Mouse (Mus musculus) gastrocnemius, adult 8-10 months (tissue): ENCODE measurements around the gene Arhgdig. TPM values are rescaled to one million over a fixed set of nuclear protein-coding genes. Genes with fewer than 3 reads are reported as not detected.

Experiments used
- DNase-seq, 2 experiments: peaks; one replicate each; pipeline ENCODE4 v3.0.0; 2022; ENCODE audit warnings: low spot score in 2 of 2
- total RNA-seq, 4 experiments: library from RNA; stranded (reverse); gene quantifications; 2 replicates each; pipeline ENCODE4 v1.2.4; 2022

Gene Arhgdig
- under 1 TPM; 0.48 to 0.97 (median 0.70) TPM for total RNA-seq

GRCm38 (mm10) chr17:26207686-26208085 lies at the start of gene Arhgdig:
Gene Arhgdig (minus strand): TSS chr17:26207786.
- no peak for DNase-seq

GRCm38 (mm10) chr17:26255313-26255712 lies 47.7 kb upstream of the Arhgdig start:
- no peak for DNase-seq

DNA sequence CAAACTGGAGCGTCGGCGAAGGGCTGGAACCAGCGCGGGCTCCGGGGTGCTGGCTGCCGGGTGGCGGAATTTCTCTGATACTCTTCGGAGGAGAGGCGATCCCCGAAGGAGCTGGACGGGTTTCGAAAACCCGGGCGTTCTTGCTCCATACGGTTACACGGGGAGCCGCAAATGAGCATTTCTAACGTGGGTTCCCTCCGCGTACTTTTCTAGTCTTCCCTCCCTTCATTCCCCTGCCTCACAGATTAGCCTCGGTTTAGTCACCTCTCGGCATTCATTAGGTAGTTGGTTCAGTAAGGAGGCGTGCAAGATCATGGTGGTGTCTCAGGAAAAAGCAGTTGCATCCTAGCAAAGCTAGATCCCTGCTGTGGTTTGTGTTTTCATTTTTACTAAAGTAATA lies 45.8 kb upstream of the Arhgdig start:
- DNase-seq, result no peak

- peak; percentile 89 to 90 for DNase-seq
These were observed 45.1 kb upstream of the Arhgdig start, which contains the start of gene Luc7l for GRCm38 (mm10) chr17:26252539-26253251. Gene Luc7l (plus strand): TSS chr17:26252896.

DNA sequence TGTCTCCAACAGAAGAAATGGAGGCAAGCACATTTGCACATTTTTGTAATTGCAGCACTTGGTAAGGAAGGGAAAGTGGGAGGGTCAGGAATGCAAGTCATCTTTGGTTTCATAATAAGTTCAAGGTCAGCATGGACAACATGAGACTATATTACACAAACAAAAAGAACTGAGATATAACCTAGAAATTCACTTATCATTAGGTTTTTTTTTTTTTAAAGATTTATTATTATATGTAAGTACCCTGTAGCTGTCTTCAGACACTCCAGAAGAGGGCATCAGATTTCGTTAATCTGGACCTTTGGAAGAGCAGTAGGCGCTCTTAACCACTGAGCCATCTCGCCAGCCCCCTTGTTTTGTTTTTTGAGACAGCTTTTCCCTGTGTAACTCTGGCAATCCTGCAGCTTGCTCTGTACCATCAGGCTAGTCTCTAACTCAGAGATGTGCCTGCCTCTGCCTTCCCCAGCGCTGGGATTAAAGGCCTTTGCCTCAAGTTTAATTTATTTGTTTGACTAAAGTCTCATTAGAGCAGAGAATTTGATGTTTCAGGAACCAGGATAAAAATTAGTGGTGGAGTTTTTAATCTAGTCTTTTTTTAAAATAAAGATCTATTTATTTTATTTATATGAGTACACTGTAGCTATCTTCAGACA lies 44.4 kb upstream of the Arhgdig start:
- no peak for DNase-seq

- peak; percentile 90 to 92 for DNase-seq
These were observed 36.7 kb upstream of the Arhgdig start, which contains the start of gene Fam234a for GRCm38 (mm10) chr17:26244101-26244841. Gene Fam234a (minus strand): TSS chr17:26244242.

GRCm38 (mm10) chr17:26243471-26244100 lies 36.0 kb upstream of the Arhgdig start:
- DNase-seq, result peak; percentile 72 to 73

GRCm38 (mm10) chr17:26240990-26241389 lies 33.4 kb upstream of the Arhgdig start:
- no peak for DNase-seq

DNA sequence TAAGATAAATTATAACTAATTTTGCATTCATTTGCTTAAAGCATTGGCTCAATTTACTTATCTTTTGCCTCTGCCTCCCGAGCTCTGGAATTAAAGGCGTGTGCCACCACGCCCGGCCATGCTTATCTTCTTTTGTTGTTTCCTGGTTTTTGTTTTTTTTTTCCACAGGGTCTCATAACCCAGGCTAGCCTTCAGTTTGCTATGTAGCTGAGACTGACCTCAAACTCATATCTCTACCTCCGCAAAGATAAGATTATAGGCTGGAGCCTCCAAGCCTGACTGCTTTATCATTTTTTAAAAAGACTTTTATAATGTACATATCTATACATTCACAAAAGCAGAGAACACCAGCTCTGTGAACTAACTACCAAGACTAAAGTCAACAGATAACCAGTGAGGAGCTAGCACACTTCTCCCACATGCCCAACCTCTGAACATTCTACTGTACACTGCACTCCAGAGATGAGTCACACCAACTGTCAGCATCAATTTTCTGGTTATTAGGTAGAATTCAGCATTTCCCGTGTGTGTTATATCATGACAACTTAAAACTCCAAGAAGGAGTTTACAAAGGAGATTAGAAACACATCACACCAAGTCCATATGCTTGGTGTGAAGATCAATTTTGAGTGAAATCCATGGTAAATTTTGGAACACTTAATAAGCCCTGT lies 32.7 kb upstream of the Arhgdig start:
- no peak for DNase-seq

DNA sequence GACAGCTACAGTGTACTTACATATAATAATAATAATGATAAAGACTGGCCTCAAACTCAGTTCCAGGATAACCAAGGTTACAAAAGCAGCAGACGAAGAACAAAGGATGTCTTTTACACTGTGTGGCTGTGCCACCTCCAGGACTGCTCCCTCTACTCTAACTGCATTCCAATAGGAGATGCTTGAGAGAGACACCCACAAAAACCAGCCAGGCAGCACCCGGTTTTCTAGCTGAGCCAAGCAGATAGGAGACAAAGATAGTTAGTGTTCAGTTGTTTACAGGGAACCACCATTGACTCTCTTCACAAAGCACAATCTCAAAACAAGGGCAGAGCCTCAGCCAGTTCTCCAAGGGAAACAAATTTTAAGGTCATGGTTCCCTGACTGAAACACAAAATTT lies 32.0 kb upstream of the Arhgdig start:
- no peak for DNase-seq

DNA sequence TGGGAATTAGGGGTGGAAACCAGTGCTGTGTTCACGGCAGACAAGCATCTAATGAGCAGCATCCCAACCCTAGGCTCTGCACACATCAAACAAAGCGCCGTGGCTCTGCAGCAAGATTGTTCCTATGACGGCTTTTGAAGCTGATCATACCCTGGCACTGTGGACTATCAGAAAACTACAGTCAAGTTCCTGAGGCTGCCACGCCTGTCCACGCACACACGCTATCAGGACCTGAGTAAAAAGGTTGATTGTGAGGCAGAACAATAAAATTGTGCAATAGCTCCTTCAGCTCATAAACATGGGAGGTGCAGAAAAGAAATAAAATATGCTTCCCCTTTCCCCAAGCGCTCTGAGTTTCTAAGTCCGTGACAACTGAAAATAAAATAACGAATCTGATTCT lies 30.1 kb upstream of the Arhgdig start:
- DNase-seq, result no peak

DNA sequence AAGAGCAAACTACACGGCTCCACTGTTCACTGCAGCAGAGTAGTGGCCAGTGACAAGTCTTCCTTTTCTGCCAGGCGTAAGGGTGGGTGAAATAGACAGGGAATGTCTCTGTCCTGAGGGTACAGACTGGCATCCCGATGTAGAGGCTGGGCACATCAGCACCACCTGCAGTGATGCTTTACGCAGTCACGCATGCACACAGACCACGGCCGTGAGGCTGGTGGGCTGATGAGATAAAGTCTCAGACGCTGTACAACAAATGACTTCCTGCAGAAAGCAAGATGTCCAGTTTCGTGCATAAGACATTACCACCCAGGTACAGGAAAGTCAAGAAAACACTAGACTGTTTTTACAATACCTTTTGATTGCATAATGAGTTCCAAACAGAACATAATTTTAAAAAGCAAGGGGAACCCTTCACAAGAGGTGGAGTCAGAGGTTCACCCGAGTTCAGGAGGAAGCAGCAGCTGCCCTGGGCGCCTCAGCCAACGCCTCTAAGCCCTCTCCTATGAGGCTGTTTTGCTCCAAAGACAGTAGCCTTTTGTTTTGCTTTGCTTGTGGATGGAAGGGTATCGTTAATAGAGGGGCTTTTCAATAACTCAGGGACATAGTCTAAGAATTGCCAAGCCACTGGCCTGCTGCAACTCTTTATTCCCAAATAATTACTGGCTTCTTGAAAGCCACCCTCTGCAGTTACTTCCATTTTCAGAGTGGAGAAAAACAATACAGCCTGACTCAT lies 27.7 kb upstream of the Arhgdig start:
- DNase-seq, result no peak

DNA sequence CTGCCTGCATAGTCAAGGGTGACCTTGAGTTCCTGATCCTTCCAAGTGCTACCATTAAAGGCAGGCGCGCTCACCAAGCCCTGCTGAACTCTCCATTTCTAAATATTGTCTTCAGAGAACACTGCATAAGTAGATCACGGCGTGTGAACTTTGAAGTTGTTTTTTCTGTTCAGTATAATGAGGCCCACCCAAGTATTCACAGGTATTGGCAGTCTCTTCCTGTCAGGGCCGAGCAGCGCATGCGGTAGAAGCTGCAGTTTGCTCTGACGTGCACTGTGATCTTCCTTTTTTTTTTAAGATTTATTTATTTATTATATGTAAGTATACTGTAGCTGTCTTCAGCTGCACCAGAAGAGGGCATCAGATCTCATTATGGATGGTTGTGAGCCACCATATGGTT lies 26.8 kb upstream of the Arhgdig start:
- no peak for DNase-seq

GRCm38 (mm10) chr17:26232863-26233262 lies 25.3 kb upstream of the Arhgdig start:
- DNase-seq, result no peak

GRCm38 (mm10) chr17:26231156-26231555 lies 23.6 kb upstream of the Arhgdig start:
- DNase-seq, result no peak

DNA sequence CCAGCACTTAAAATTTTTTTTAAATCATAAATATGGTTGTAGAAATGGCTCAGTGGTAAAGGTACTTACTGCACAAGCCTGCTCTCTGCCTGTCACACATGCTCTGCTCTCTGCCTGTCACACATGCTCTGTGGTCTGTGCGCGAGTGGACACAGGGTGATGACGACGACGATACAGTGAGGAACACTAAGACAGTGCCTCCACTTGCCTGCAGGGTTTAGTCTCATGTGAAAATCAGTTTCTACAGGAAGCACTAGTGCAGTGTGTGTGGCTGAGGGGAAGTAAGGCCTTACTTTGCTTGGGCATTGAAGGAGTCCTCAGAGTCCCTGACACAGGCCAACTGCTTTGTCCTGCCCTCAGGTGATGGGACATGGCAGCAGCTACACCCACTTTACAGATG lies 22.2 kb upstream of the Arhgdig start:
- no peak for DNase-seq

DNA sequence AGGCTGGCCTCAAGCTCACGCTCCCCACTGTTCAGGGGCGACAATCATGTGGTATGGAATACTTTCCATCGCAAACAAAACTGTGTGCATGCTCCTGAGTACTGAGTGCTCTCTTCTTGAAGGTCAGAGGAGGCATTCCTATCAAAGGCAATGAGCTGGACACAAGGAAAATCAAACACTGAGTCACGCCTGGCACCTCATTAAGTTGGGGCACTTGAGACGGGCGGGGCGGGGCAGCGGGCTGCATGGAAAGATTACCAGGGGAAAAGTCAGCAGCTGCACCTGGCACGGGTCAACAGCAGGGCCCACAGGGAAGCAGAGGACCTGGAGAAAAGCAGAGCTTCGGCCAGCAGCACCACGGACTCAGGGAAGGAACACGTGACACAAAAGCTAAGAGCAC lies 17.6 kb upstream of the Arhgdig start:
- no peak for DNase-seq

DNA sequence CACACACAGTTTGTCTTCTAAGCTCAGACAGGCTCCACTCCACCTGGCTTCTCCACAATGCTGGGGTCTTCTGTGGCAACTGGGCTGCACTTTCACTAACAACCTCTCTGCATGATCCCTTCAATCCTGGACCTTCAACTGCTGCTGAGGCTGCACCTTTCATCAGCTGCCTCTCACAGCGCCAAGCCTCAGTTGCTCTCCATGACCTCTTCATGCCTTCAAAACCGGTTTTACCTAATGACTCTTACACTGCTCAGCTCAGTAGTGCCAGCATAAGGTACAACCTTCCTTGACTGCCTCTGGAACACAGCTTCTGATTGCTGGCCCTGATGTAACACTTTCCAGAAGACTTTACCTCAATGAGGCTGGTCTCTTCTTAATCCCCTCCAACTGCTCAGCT lies 13.9 kb upstream of the Arhgdig start:
- DNase-seq, result no peak

DNA sequence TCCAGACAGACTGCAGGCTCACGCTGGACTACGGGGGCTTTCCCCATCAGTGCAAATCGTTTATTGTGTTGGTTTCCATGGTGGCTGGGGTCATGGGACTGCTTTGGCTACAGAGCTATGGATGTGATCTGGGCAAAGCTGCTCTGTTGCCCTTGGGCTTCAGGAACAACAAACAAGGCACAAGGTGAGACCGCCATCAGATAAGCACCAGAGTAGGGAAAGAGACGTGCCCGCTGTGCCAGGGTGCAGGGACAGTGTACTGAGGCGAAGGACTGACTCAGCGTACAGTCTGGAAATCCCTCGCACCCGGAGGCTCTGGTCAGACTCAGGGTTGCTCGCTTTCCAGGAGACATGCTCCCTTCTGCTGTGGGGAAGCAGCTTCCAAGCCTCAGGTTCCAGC lies 5.1 kb upstream of the Arhgdig start:
- DNase-seq, result no peak

- DNase-seq, result no peak
These were observed 4.7 kb upstream of the Arhgdig start for GRCm38 (mm10) chr17:26212241-26212640.

GRCm38 (mm10) chr17:26206392-26206791 lies 1.2 kb downstream of the Arhgdig start:
- DNase-seq, result no peak
